Mouse (Mus musculus): ENCODE data around the gene Bag6. TPM values are rescaled to one million over a fixed set of nuclear protein-coding genes. Genes with fewer than 3 reads are reported as not detected.
A peak's percentile ranks its signal among the peaks of the same experiment; 100 is the strongest.

The Bag6 gene
- polyA plus RNA-seq, 1 experiment: 194 TPM

DNA sequence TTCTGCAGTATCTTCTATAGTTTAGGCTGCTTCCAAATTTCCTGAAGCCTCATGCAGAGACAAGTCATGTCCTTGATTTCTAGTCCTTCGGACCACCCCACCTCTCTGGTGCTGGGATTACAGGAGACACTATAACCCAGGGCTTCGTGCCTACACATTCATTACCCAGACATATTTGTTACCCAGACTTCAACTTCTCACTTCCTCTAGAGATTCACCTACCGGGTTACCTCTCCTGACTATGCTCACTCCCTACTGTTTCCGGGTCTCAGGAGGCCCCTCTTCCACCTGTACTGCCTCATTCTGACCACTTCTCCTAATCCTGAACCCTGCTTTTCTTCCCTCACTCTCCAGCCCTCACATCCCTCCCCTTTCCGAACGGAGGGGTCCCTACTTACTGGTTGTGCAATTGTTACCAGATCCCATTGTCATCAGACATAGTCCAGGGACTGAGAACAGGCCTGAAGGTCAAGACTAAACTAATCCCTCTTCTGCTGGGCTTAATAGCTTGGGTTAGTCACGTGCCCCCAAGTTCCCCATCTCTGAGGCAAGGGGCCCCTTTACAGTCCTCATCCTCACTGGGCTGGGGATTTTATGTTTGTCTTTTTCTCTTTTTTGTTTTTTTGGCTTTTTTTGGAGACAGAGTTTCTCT lies 53.1 kb downstream of the Bag6 start, which contains the start of gene Lst1:
Gene Lst1, minus strand, starts transcription at position 481 of the 652 bp plus-strand sequence.
- Histone ChIP-seq H3K4me3 (ENCODE audit: insufficient read depth, low read length) (no peak within 1 kb of the TSS), H3K27ac (ENCODE audit: insufficient read depth, low read length) (no peak within 1 kb of the TSS), H3K4me1 (ENCODE audit: control insufficient read depth, insufficient read depth, low read length) (no peaks in the 10 kb centered on the region)
- TF ChIP-seq CTCF (IDR thresholded peaks at IDR 0.05; ENCODE audit: extremely low read depth, insufficient read depth, low read length): no peak
- TF ChIP-seq POLR2A (IDR thresholded peaks at IDR 0.05; ENCODE audit: extremely low read depth, insufficient read depth, low read length): no peak

DNA sequence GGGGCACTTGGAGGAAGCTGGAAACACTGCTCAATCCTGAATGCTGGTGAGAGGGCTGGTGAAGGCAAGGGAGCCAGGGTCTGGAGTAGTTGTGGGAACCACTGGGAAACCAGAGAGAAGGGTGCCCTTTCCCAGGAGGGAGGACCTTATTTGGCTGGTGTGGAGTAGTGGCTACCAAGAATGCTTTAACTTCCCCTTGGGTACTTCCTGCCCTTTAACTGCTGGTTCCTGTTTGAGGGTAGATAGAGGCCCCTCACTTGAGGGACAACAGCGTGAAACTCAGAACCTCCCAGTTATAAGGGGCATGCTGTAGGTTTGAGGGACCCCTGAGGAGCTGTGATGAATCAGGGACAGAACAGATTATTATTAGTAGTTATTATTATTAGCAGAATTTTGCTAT lies 54.2 kb downstream of the Bag6 start:
- Histone ChIP-seq H3K27ac (ENCODE audit: insufficient read depth, low read length) (no peak overlapping the region), H3K4me3 (ENCODE audit: insufficient read depth, low read length) (no peak overlapping the region), H3K4me1 (ENCODE audit: control insufficient read depth, insufficient read depth, low read length) (no peaks in the 10 kb centered on the region)
- no peak for TF ChIP-seq CTCF (IDR thresholded peaks at IDR 0.05; ENCODE audit: extremely low read depth, insufficient read depth, low read length)
- TF ChIP-seq POLR2A (IDR thresholded peaks at IDR 0.05; ENCODE audit: extremely low read depth, insufficient read depth, low read length): no peak

DNA sequence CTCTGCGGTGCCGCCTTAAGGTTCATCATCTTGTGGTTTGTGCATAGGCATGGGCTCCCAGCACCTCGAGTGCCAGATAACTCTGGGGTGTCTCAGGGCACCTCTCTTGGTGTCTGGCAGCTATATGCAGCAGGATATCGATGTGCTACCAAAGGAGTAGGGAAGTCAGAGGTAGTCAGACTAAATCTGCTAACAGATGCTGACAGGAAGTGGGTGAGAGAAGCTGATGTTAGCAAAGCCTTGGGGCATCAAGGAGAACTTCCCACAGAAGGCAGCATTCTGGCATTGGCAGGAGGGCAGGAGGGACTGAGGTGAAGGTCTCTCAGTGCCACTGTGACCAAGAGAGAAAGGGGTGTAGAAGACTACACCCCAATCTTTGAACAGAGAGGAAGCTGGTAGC lies 55.1 kb downstream of the Bag6 start:
- TF ChIP-seq CTCF (IDR thresholded peaks at IDR 0.05; ENCODE audit: extremely low read depth, insufficient read depth, low read length) (no peak), POLR2A (IDR thresholded peaks at IDR 0.05; ENCODE audit: extremely low read depth, insufficient read depth, low read length) (no peak)
- H3K4me1 ChIP-seq (ENCODE audit: control insufficient read depth, insufficient read depth, low read length): no peaks in the 10 kb centered on the region
- H3K4me3 ChIP-seq (ENCODE audit: insufficient read depth, low read length): no peak overlapping the region
- H3K27ac ChIP-seq (ENCODE audit: insufficient read depth, low read length): 0 out of 2 replicates have a peak overlapping the region, but pooled peaks have one; percentile 13

DNA sequence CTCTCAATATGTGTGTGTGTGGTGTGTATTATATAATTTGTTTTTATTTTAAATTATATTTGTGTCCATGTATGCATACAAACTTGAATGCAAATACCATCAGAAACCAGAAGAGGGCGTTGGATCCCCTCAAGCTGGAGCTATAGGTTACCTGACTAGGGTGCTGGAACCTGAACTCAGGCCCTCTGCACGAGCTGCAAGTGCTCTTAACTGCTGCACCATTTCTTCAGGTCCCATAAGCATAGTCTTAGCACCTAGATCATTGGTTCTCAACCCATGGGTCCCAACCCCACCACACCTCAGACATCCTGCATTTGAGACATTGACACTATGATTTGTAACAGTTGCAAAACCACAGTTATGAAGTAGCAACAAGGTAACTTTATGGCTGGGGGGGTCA lies 56.7 kb downstream of the Bag6 start:
- Histone ChIP-seq H3K4me1 (ENCODE audit: control insufficient read depth, insufficient read depth, low read length) (no peaks in the 10 kb centered on the region), H3K27ac (ENCODE audit: insufficient read depth, low read length) (no peak overlapping the region), H3K4me3 (ENCODE audit: insufficient read depth, low read length) (no peak overlapping the region)
- no peak for TF ChIP-seq POLR2A (IDR thresholded peaks at IDR 0.05; ENCODE audit: extremely low read depth, insufficient read depth, low read length)
- TF ChIP-seq CTCF (IDR thresholded peaks at IDR 0.05; ENCODE audit: extremely low read depth, insufficient read depth, low read length): no peak

DNA sequence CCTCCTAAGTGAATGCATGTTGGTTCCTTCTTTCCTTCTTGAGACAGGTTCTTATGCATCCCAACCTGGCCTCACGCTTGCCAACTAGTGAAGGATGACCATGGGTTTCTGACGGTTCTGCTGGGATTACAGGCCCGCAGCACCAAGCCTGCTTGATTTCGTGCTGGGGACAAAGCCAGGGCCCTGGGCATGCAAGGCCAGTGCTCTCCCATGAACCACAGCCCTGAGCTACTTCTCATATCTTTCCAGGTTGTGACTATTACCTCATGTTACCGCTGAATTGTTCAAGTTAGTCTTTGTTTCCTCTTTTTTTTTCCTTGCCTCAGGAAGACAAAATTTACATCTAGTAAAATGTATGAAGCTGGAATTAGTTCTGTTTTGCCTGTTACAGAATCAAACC lies 57.9 kb downstream of the Bag6 start:
- TF ChIP-seq POLR2A (IDR thresholded peaks at IDR 0.05; ENCODE audit: extremely low read depth, insufficient read depth, low read length) (no peak), CTCF (IDR thresholded peaks at IDR 0.05; ENCODE audit: extremely low read depth, insufficient read depth, low read length) (no peak)
- H3K27ac ChIP-seq (ENCODE audit: insufficient read depth, low read length): no peak overlapping the region

DNA sequence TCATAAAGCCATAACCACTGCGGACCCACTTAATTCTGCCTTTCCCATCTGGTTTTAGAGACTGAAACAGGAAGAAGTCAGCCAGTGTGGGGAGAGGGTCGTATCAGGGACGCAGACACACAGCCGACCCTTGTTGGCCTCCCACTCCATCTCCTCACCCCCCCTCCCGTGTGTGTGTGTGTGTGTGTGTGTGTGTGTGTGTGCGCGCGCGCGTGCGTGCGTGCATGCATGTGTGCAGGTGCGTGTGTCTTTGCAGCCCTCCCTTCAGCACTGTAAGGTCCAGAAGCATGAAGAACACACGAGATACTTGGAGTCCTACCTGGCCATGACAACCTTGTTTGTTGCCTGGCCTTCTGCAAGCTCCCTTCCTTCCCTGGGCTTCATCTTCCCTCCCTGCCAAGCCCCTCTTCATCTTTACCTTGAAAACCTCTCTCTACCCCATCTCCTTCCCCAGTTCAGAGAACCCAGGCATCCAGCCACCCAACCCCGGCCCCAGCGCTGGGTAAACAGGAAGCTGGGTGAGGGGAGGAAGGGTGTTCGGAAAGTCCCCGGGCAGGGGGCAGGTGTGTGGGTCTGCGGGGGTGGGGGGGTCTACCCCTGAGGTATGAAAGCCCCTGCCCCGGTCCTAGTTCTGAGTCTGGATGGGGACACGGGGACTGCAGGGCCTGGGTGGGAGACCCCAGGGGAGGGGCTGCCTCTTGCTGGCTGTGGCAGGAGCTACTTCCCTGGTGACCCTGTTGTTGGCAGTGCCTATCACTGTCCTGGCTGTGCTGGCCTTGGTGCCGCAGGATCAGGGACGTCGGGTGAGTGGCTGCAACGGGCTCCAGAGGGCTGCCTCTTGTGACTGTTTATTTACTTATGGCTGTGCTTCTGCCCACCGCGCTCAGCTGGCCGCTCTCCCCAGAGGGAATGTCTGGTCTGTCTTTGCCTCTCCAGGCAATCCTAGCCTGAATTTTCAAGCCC lies 59.2 kb downstream of the Bag6 start, which contains the start of gene Ltb:
Gene Ltb, plus strand, starts transcription at position 559 of the 963 bp plus-strand sequence.
- H3K4me3 ChIP-seq (ENCODE audit: insufficient read depth, low read length): no peak within 1 kb of the TSS

More for the DNA sequence above, 57.9 kb downstream of the Bag6 start:
- H3K4me1 ChIP-seq (ENCODE audit: control insufficient read depth, insufficient read depth, low read length): no peaks in the 10 kb centered on the region
- H3K4me3 ChIP-seq (ENCODE audit: insufficient read depth, low read length): no peak overlapping the region

DNA sequence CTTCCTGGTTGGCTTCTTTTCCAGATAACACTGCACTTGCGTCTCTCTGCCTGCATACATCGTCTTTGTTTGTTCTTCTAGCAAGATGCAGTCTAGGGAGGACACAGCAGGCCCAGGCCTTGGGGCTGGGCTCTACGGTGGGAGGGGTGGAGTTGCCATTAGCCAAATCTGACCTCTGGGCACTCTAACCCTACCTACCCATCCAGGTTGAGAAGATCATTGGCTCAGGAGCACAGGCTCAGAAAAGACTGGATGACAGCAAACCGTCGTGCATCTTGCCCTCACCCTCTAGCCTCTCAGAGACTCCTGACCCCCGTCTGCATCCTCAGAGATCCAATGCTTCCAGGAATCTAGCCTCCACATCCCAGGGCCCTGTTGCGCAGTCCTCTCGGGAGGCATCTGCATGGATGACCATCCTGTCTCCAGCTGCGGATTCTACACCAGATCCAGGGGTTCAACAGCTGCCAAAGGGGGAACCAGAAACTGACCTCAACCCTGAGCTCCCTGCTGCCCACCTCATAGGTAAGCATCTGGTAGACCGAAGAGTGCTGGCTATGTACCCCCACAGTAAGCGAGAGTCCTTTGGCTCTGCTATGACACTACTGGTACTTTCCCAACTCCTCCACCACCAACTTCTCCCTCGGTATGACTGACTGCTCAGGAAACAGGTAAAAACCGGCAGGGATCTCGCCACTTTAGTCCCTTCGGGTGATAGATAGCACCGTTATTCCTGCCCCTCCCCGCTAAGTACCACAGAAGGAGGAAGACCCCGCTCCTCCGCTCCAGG lies 60.1 kb downstream of the Bag6 start:
- no peak overlapping the region for H3K4me3 ChIP-seq (ENCODE audit: insufficient read depth, low read length)
- TF ChIP-seq POLR2A (IDR thresholded peaks at IDR 0.05; ENCODE audit: extremely low read depth, insufficient read depth, low read length) (no peak), CTCF (IDR thresholded peaks at IDR 0.05; ENCODE audit: extremely low read depth, insufficient read depth, low read length) (no peak)
- H3K4me1 ChIP-seq (ENCODE audit: control insufficient read depth, insufficient read depth, low read length): no peaks in the 10 kb centered on the region
- no peak overlapping the region for H3K27ac ChIP-seq (ENCODE audit: insufficient read depth, low read length)

More for the DNA sequence above, 59.2 kb downstream of the Bag6 start, which contains the start of gene Ltb:
- TF ChIP-seq POLR2A (IDR thresholded peaks at IDR 0.05; ENCODE audit: extremely low read depth, insufficient read depth, low read length) (no peak), CTCF (IDR thresholded peaks at IDR 0.05; ENCODE audit: extremely low read depth, insufficient read depth, low read length) (no peak)
- H3K27ac ChIP-seq (ENCODE audit: insufficient read depth, low read length): no peak within 1 kb of the TSS
- no peaks in the 10 kb centered on the region for H3K4me1 ChIP-seq (ENCODE audit: control insufficient read depth, insufficient read depth, low read length)

DNA sequence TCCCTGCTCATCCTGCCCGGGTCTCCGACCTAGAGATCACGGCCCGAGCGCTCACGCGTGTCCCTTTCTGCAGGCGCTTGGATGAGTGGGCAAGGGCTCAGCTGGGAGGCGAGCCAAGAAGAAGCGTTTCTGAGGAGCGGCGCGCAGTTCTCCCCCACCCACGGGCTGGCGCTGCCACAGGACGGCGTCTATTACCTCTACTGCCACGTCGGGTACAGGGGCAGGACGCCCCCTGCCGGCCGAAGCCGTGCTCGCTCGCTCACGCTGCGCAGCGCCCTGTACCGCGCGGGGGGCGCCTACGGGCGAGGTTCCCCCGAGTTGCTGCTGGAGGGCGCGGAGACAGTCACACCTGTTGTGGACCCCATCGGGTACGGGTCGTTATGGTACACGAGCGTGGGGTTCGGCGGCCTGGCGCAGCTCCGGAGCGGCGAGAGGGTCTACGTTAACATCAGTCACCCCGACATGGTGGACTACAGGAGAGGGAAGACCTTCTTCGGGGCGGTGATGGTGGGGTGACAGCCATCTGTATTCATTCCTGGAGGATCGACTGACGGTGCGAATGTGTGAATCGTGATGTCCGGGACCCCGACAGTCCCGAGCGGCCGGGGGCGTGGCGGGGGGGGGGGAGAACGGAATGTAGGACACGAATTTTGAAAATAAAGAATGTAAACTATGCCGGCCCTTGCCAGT lies 60.8 kb downstream of the Bag6 start:
- H3K27ac ChIP-seq (ENCODE audit: insufficient read depth, low read length): no peak overlapping the region
- 0 out of 2 replicates have a peak overlapping the region, but pooled peaks have one; percentile 13 for H3K4me3 ChIP-seq (ENCODE audit: insufficient read depth, low read length)
- TF ChIP-seq POLR2A (IDR thresholded peaks at IDR 0.05; ENCODE audit: extremely low read depth, insufficient read depth, low read length): no peak
- peak; percentile 56 for TF ChIP-seq CTCF (IDR thresholded peaks at IDR 0.05; ENCODE audit: extremely low read depth, insufficient read depth, low read length)
- H3K4me1 ChIP-seq (ENCODE audit: control insufficient read depth, insufficient read depth, low read length): no peaks in the 10 kb centered on the region

Measured in cortical plate, adult 2 months (tissue).